Mouse (Mus musculus) erythroid progenitor cell, adult 5-6 weeks (primary cell): ENCODE measurements around the gene Rftn2. TPM values are rescaled to one million over a fixed set of nuclear protein-coding genes. Genes with fewer than 3 reads are reported as not detected.

Source experiments
- ATAC-seq: replicated peaks from 2 replicates; pipeline ENCODE4 v1.8.0; 2016; ENCODE audit warnings: moderate number of reproducible peaks, mild to moderate bottlenecking, moderate TSS enrichment, inconsistent platforms; ENCODE audit not compliant: poor library complexity, low FRiP score, severe bottlenecking
- total RNA-seq, 2 experiments: library from RNA; stranded (forward) in 1 of 2; stranded (reverse) in 1 of 2; fragments of 150-400 nt in 1 of 2; fragments of 186-747, 209-891 nt in 1 of 2; gene quantifications; 2 replicates each; pipeline versions ENCODE4 v1.2.3 to v1.2.4; 2015 to 2017; ENCODE audit warnings: low replicate concordance in 2 of 2

The Rftn2 gene
- total RNA-seq, 2 experiments from 2014 or later, result not detected

- no peak for ATAC-seq
Measured at GRCm38 (mm10) chr1:55174558-55175034, 52.0 kb downstream of the Rftn2 start.

- ATAC-seq, result no peak
Measured at GRCm38 (mm10) chr1:55173720-55174557, 52.6 kb downstream of the Rftn2 start.

GRCm38 (mm10) chr1:55171361-55172325 lies 54.9 kb downstream of the Rftn2 start:
- ATAC-seq, result no peak

- no peak for ATAC-seq
Measured at GRCm38 (mm10) chr1:55168591-55168990, 58.0 kb downstream of the Rftn2 start.

GRCm38 (mm10) chr1:55167560-55167959 lies 59.0 kb downstream of the Rftn2 start:
- peak; percentile 19; the same call in 1 of the 2 replicates for ATAC-seq

GRCm38 (mm10) chr1:55164005-55164404 lies 62.6 kb downstream of the Rftn2 start:
- no peak for ATAC-seq

GRCm38 (mm10) chr1:55162781-55163180 lies 63.8 kb downstream of the Rftn2 start:
- ATAC-seq, result no peak

- ATAC-seq, result peak; percentile 48; the same call in 1 of the 2 replicates
Measured at GRCm38 (mm10) chr1:55161895-55162294, 64.7 kb downstream of the Rftn2 start.

GRCm38 (mm10) chr1:55160831-55161638 lies 65.5 kb downstream of the Rftn2 start:
- ATAC-seq, result no peak

- ATAC-seq, result no peak
Measured at GRCm38 (mm10) chr1:55160218-55160617, 66.4 kb downstream of the Rftn2 start.

- ATAC-seq, result no peak
Measured at GRCm38 (mm10) chr1:55158821-55159220, 67.8 kb downstream of the Rftn2 start.

GRCm38 (mm10) chr1:55158211-55158610 lies 68.4 kb downstream of the Rftn2 start:
- no peak for ATAC-seq

GRCm38 (mm10) chr1:55157329-55157728 lies 69.3 kb downstream of the Rftn2 start:
- no peak for ATAC-seq

- no peak for ATAC-seq
Measured at GRCm38 (mm10) chr1:55145556-55145955, 81.0 kb downstream of the Rftn2 start.

- no peak for ATAC-seq
Measured at GRCm38 (mm10) chr1:55144338-55144737, 82.2 kb downstream of the Rftn2 start.

GRCm38 (mm10) chr1:55135846-55136245 lies 90.7 kb downstream of the Rftn2 start:
- ATAC-seq, result no peak

GRCm38 (mm10) chr1:55134301-55134700 lies 92.3 kb downstream of the Rftn2 start:
- no peak for ATAC-seq

- ATAC-seq, result no peak
Measured at GRCm38 (mm10) chr1:55133173-55133572, 93.4 kb downstream of the Rftn2 start.

- no peak for ATAC-seq
Measured at GRCm38 (mm10) chr1:55132308-55132707, 94.3 kb downstream of the Rftn2 start.
